Mouse (Mus musculus) heart, embryonic 10.5 days (tissue): ENCODE results near the gene Gng7. TPM values are rescaled to one million over a fixed set of nuclear protein-coding genes. Genes with fewer than 3 reads are reported as not detected.

ENCODE experiments used
- DNase-seq: peaks from one replicate; pipeline ENCODE4 v3.0.0-alpha.2; 2017; ENCODE audit warnings: low spot score
- H3K27ac ChIP-seq: fragments of 300-500 bp; sonication (generic); 2 replicates; pipeline ENCODE4 v1.5.1; 2016; ENCODE audit warnings: mild to moderate bottlenecking
- H3K27me3 ChIP-seq: fragments of 300-500 bp; sonication (generic); 2 replicates; pipeline ENCODE4 v1.6.1; 2016; ENCODE audit warnings: mild to moderate bottlenecking; ENCODE audit not compliant: poor library complexity, insufficient read depth, severe bottlenecking
- H3K36me3 ChIP-seq: fragments of 300-500 bp; sonication (generic); 2 replicates; pipeline ENCODE4 v1.6.1; 2016; ENCODE audit warnings: mild to moderate bottlenecking, moderate library complexity
- H3K4me1 ChIP-seq: fragments of 300-500 bp; sonication (generic); 2 replicates; pipeline ENCODE4 v1.6.1; 2016; ENCODE audit warnings: mild to moderate bottlenecking
- H3K4me3 ChIP-seq: fragments of 300-500 bp; sonication (generic); 2 replicates; pipeline ENCODE4 v1.5.1; 2016; ENCODE audit warnings: mild to moderate bottlenecking, moderate library complexity
- H3K9me3 ChIP-seq: fragments of 300-500 bp; sonication (generic); 2 replicates; pipeline ENCODE4 v1.6.1; 2016; ENCODE audit warnings: mild to moderate bottlenecking, moderate library complexity
- WGBS: fragments of 180-500 bp; shearing (Covaris S2); methylation state at CpG from one replicate; pipeline ENCODE4 v1.1.7; 2016; 5-methylcytosine and 5-hydroxymethylcytosine counted together
- polyA plus RNA-seq: library from polyadenylated mRNA; unstranded; fragments of >200 nt; fragmentation: Nextera tagmentation; extraction: Ambion mirVana; gene quantifications from 2 replicates; pipeline ENCODE4 v1.2.1, GENCODE M21; 2016

Gng7 gene
- polyA plus RNA-seq, 1 experiment from 2014 or later: 2.1 TPM

DNA sequence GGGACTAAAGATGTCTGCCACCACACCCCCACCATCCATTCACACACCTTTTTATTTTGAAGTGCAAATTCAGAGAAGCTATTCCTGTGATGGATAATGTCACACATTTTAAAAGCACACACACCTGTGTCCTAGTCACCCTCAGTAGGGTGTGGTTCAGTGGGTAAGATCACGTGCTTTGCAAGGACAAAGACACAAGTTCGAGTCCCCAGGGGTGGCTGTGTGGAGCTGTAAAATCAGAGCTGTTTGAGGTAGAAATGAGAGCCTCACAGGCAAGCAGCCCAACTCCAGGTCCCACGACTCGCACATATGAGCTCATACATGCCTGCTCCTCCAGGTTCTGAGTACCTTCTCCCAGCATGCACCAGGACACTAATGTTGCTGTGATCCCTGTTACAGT is 46.6 kb downstream of the Gng7 start:
- Histone ChIP-seq H3K36me3 (no peaks in the 10 kb centered on the region), H3K9me3 (no peaks in the 10 kb centered on the region), H3K27ac (no peak overlapping the region), H3K27me3 (no peaks in the 10 kb centered on the region), H3K4me3 (no peak overlapping the region), H3K4me1 (peaks cover 54% of the 10 kb centered on the region)
- WGBS: 77% methylated on average over 4 of the region's 4 CpGs
- no peak for DNase-seq

- Histone ChIP-seq H3K9me3 (no peaks in the 10 kb centered on the region), H3K4me3 (no peak overlapping the region), H3K4me1 (peaks cover 54% of the 10 kb centered on the region), H3K36me3 (no peaks in the 10 kb centered on the region), H3K27me3 (no peaks in the 10 kb centered on the region), H3K27ac (peak overlapping the region; percentile 17; the same call in 1 of the 2 replicates)
- WGBS: 55% methylated on average over 3 of the region's 3 CpGs
- no peak for DNase-seq
Measured at GRCm38 (mm10) chr10:80967101-80967656, 47.6 kb downstream of the Gng7 start.

- Histone ChIP-seq H3K9me3 (no peaks in the 10 kb centered on the region), H3K4me3 (no peak overlapping the region), H3K27ac (no peak overlapping the region), H3K4me1 (peaks cover 54% of the 10 kb centered on the region), H3K27me3 (no peaks in the 10 kb centered on the region), H3K36me3 (no peaks in the 10 kb centered on the region)
- no peak for DNase-seq
- WGBS: 28% methylated on average over 12 of the region's 12 CpGs
Measured at GRCm38 (mm10) chr10:80966296-80966695, 48.4 kb downstream of the Gng7 start.

DNA sequence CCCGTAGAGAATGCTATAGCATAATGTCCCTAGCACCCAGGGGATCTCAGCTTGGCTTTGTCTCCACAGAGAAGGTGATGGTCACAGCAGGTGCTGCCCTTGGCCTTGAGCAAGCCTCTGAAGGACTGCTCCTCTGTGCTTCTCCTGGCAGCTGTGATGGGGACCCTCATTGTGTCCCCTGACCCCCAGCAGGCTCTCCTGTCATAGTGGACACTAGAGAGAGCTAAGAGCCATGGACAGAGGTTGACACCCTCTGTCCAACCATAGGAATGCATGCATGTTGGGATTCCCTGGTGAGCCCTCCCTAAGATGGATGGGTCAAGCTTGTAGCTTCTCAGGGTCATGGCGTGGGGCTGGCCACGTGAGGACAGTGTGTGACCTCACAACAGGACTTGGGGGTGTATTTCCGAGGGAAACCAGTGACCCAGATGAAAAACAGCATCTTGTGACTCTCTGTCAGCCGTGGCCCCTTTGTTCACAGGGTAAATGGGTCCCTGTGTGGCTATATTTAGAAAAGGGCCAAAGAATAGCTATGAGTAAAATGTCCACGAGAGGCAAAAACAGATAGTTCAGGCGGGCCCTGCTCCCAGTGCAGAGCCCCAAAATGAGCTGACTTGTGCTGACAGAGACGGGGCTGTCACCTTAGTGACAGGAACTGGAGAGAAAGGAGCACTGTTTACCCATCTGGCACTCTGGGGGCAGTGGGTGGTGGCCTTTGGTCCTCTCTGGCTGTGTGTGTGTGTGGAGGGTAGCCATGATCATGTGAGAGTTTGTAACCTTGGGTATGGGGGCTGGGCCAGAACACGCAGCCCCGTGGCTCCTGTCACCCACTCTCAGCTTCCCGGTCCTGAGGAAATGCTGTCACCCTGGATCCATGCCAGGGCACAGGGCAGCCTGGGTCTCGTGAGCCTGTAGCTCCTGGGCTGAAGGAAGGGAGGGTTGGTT is 51.4 kb downstream of the Gng7 start:
- 38% methylated on average over 12 of the region's 12 CpGs for WGBS
- Histone ChIP-seq H3K27ac (peak overlapping the region; percentile 85), H3K27me3 (no peaks in the 10 kb centered on the region), H3K4me1 (peaks cover 65% of the 10 kb centered on the region), H3K4me3 (peak overlapping the region; percentile 6; the same call in 1 of the 2 replicates), H3K9me3 (no peaks in the 10 kb centered on the region), H3K36me3 (no peaks in the 10 kb centered on the region)
- no peak for DNase-seq

DNA sequence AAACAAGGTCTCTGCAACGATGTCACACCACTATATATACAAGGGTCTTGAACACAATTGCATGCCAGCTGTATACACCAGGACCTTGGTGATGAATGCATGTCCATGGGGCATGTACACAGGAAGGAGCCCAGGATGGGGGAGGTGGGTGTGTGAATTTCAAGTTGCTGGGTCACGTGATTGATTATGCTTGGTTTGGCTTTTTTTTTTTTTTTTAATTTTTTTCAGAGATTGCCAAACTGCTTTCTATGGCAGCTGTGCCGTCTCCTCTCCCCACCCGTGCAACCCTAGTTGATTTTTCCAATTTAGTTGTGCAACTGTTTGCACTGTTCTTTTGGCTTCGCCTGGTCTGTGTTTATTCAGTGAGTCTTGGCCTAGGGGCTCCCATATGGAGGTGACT is 52.2 kb downstream of the Gng7 start:
- H3K27ac ChIP-seq: peak overlapping the region; percentile 85
- 81% methylated on average over 5 of the region's 5 CpGs for WGBS
- H3K4me3 ChIP-seq: 0 out of 2 replicates have a peak overlapping the region, but pooled peaks have one; percentile 4
- H3K9me3 ChIP-seq: no peaks in the 10 kb centered on the region
- no peaks in the 10 kb centered on the region for H3K27me3 ChIP-seq
- no peak for DNase-seq
- no peaks in the 10 kb centered on the region for H3K36me3 ChIP-seq
- peaks cover 65% of the 10 kb centered on the region for H3K4me1 ChIP-seq

DNA sequence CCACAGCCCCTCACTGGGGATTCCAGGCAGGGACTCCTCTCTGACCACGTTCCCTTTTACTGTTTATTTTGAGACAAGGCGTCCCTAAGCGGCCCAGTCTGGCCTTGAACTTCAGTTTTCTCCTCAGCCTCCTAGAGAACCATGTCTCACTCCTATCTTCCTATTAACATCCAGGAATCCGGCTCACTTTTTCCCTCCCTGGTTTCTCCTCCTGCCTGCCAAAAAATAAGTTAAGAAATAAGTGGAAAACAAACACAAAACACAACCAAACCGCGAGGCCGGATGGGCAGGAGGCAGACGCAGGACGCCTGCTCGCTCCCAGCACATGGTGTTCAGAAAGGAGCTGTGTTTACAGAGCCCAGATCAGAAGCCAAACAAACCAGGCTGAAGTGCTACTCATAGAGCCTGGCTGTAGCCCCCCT is 52.7 kb downstream of the Gng7 start:
- WGBS: 49% methylated on average over 10 of the region's 10 CpGs
- Histone ChIP-seq H3K9me3 (no peaks in the 10 kb centered on the region), H3K4me3 (no peak overlapping the region), H3K4me1 (peaks cover 60% of the 10 kb centered on the region), H3K36me3 (no peaks in the 10 kb centered on the region), H3K27ac (peak overlapping the region; percentile 80), H3K27me3 (no peaks in the 10 kb centered on the region)
- no peak for DNase-seq

DNA sequence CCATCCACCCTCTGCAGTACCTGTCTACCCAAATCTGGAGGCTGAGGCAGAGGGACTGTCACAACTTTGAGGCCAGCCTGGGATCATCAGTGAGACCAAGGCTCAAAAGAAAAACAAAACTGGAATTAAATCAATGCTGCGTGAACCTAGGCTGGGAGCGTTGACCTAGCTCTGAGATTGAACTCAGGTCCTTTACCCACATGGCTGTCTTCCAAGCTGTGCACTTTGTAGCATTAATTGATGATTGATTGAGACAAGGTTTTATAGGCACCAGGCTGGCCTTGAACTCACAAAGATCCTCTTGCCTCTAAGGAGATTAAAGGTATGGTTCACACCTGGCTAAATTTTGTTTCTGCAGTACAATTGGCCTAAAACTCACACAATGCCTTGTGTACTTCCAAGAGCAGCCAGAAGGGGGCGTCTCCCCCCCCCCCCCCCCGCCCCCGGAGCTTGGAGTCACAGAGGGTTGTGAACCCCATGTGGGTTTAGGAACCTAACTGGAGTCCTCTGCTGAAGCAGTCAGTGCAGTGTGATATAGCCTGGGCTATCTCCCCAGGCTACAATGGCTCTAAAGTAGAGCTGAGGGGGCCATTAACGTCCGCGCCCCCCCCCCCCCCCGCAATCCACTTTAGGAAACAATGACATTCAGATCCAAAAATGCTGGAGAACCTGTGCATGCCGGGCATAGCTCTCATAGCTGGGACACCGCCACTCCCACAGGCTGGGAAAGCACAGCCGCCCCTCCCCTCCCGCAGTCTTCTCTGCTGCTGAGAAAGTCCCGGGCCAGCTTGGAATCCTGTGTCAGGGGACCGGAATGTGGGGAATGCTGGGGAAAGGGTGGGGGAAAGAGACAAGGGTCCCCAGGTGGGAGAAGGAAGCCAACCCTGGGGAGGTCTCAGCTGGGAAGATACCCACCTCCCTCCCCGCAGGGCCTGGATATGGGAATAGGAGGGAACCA is 53.9 kb downstream of the Gng7 start:
- H3K27ac ChIP-seq: peak overlapping the region; percentile 80
- peak overlapping the region; percentile 37 for H3K4me3 ChIP-seq
- no peaks in the 10 kb centered on the region for H3K36me3 ChIP-seq
- DNase-seq: peak; percentile 89
- peaks cover 59% of the 10 kb centered on the region for H3K4me1 ChIP-seq
- no peaks in the 10 kb centered on the region for H3K9me3 ChIP-seq
- 12% methylated on average over 16 of the region's 16 CpGs for WGBS
- H3K27me3 ChIP-seq: no peaks in the 10 kb centered on the region

- H3K4me1 ChIP-seq: peaks cover 66% of the 10 kb centered on the region
Measured at GRCm38 (mm10) chr10:80958979-80959637, 55.6 kb downstream of the Gng7 start.

GRCm38 (mm10) chr10:80957791-80958190 is 57.0 kb downstream of the Gng7 start:
- Histone ChIP-seq H3K27me3 (peaks cover 4% of the 10 kb centered on the region; the same call in 1 of the 2 replicates), H3K4me1 (peaks cover 56% of the 10 kb centered on the region), H3K9me3 (no peaks in the 10 kb centered on the region), H3K27ac (no peak overlapping the region), H3K4me3 (no peak overlapping the region), H3K36me3 (no peaks in the 10 kb centered on the region)
- no peak for DNase-seq
- WGBS: 76% methylated on average over 4 of the region's 4 CpGs

More at GRCm38 (mm10) chr10:80958979-80959637, 55.6 kb downstream of the Gng7 start:
- WGBS: 82% methylated on average over 5 of the region's 5 CpGs
- no peaks in the 10 kb centered on the region for H3K27me3 ChIP-seq
- 0 out of 2 replicates have a peak overlapping the region, but pooled peaks have one; percentile 18 for H3K27ac ChIP-seq
- no peak for DNase-seq
- no peaks in the 10 kb centered on the region for H3K36me3 ChIP-seq
- no peak overlapping the region for H3K4me3 ChIP-seq
- no peaks in the 10 kb centered on the region for H3K9me3 ChIP-seq

DNA sequence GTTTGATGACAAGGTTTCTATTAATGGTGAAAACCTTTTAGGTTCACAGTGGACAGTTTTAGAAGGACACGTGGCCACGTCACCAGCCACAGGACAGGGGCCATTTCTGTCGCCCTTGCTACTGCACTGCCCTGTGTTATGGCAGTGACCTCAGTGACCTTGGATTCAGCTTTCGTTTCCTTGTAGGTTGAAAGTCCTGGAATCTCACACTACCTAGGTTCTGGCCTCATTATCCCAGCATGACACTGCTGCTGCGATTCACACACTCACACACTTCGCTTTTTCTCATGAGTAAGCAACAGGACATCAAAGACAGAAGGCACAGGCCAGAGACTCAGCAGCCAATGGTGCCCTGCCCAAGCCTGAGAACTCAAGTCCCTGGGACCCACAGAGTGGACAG is 57.8 kb downstream of the Gng7 start:
- H3K27ac ChIP-seq: peak overlapping the region; percentile 65; the same call in 1 of the 2 replicates
- H3K4me1 ChIP-seq: peaks cover 51% of the 10 kb centered on the region
- DNase-seq: no peak
- no peaks in the 10 kb centered on the region for H3K36me3 ChIP-seq
- 65% methylated on average over 6 of the region's 6 CpGs for WGBS
- H3K4me3 ChIP-seq: no peak overlapping the region
- peaks cover 8% of the 10 kb centered on the region; the same call in 1 of the 2 replicates for H3K27me3 ChIP-seq
- no peaks in the 10 kb centered on the region for H3K9me3 ChIP-seq

GRCm38 (mm10) chr10:80956385-80956784 is 58.4 kb downstream of the Gng7 start:
- Histone ChIP-seq H3K36me3 (no peaks in the 10 kb centered on the region), H3K27me3 (peaks cover 8% of the 10 kb centered on the region; the same call in 1 of the 2 replicates), H3K4me3 (no peak overlapping the region), H3K9me3 (no peaks in the 10 kb centered on the region), H3K27ac (peak overlapping the region; percentile 73; the same call in 1 of the 2 replicates), H3K4me1 (peaks cover 46% of the 10 kb centered on the region)
- WGBS: 91% methylated on average over 8 of the region's 8 CpGs
- DNase-seq: no peak

DNA sequence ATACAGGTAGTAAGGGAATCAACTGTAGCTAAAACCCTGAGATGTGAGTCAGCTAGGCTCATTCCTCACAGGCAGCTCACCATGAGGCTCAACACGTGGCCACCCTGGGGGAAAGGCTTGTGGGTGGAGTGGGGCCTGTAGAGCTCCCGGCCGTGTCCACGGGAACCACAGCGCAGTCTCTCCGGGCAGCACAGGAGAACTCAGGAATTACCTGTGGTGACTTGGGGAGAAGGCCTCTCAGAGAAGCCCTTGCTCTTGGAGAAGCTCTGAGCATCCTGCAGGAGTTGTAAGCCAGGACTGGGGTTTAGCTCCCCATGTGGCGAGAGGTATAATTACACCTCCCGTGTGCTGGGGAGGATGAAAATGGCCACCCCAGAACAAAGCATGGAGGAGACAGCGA is 59.2 kb downstream of the Gng7 start:
- peaks cover 8% of the 10 kb centered on the region; the same call in 1 of the 2 replicates for H3K27me3 ChIP-seq
- no peak overlapping the region for H3K4me3 ChIP-seq
- H3K27ac ChIP-seq: peak overlapping the region; percentile 73
- H3K36me3 ChIP-seq: no peaks in the 10 kb centered on the region
- H3K9me3 ChIP-seq: no peaks in the 10 kb centered on the region
- peaks cover 44% of the 10 kb centered on the region for H3K4me1 ChIP-seq
- 20% methylated on average over 9 of the region's 9 CpGs for WGBS
- DNase-seq: peak; percentile 83
